Mouse (Mus musculus) limb, embryonic 12.5 days (tissue): Measurements from ENCODE around the gene BC004004. TPM values are rescaled to one million over a fixed set of nuclear protein-coding genes. Genes with fewer than 3 reads are reported as not detected.
"Not testable (repeated sequence)": the region's sequence is repeated elsewhere in the genome, so short reads cannot be mapped to it uniquely, and the experiment has no call there.

Experiments
- ATAC-seq: fragments of 200-750 bp; cut with Nextera tagmentation; 2 replicates; pipeline ENCODE4 v1.8.0; 2017; ENCODE audit warnings: low read depth, moderate TSS enrichment; ENCODE audit not compliant: insufficient number of reproducible peaks, insufficient read depth, low FRiP score, low TSS enrichment
- H3K27ac ChIP-seq: fragments of 300-500 bp; sonication (generic); 2 replicates; pipeline ENCODE4 v1.5.1; 2016; ENCODE audit warnings: mild to moderate bottlenecking, moderate library complexity
- H3K27me3 ChIP-seq: fragments of 300-500 bp; sonication (generic); 2 replicates; pipeline ENCODE4 v1.6.1; 2016; ENCODE audit warnings: mild to moderate bottlenecking, moderate library complexity
- H3K36me3 ChIP-seq: fragments of 300-500 bp; sonication (generic); 2 replicates; pipeline ENCODE4 v1.6.1; 2016; ENCODE audit warnings: mild to moderate bottlenecking, moderate library complexity
- H3K4me1 ChIP-seq: fragments of 300-500 bp; sonication (generic); replicated peaks from 2 replicates; pipeline ENCODE4 v1.6.1; 2016
- H3K4me2 ChIP-seq: fragments of 300-500 bp; sonication (generic); 2 replicates; pipeline ENCODE4 v1.6.1; 2016; ENCODE audit warnings: mild to moderate bottlenecking, moderate library complexity
- H3K4me3 ChIP-seq: fragments of 300-500 bp; sonication (generic); replicated peaks from 2 replicates; pipeline ENCODE4 v1.5.1; 2016; ENCODE audit warnings: mild to moderate bottlenecking
- H3K9ac ChIP-seq: fragments of 300-500 bp; sonication (generic); replicated peaks from 2 replicates; pipeline ENCODE4 v1.6.1; 2016; ENCODE audit warnings: mild to moderate bottlenecking, moderate library complexity
- H3K9me3 ChIP-seq: fragments of 300-500 bp; sonication (generic); 2 replicates; pipeline ENCODE4 v1.6.1; 2016; ENCODE audit warnings: mild to moderate bottlenecking, moderate library complexity
- WGBS: fragments of 180-500 bp; shearing (Covaris S2); methylation state at CpG from one replicate; pipeline ENCODE4 v1.1.7; 2016; 5-methylcytosine and 5-hydroxymethylcytosine counted together
- polyA plus RNA-seq: library from polyadenylated mRNA; unstranded; fragments of >200 nt; fragmentation: Nextera tagmentation; extraction: Ambion mirVana; gene quantifications from 2 replicates; pipeline ENCODE4 v1.2.1, GENCODE M21; 2016

Gene BC004004
- polyA plus RNA-seq, 1 experiment from 2014 or later, result 52.8 TPM

DNA sequence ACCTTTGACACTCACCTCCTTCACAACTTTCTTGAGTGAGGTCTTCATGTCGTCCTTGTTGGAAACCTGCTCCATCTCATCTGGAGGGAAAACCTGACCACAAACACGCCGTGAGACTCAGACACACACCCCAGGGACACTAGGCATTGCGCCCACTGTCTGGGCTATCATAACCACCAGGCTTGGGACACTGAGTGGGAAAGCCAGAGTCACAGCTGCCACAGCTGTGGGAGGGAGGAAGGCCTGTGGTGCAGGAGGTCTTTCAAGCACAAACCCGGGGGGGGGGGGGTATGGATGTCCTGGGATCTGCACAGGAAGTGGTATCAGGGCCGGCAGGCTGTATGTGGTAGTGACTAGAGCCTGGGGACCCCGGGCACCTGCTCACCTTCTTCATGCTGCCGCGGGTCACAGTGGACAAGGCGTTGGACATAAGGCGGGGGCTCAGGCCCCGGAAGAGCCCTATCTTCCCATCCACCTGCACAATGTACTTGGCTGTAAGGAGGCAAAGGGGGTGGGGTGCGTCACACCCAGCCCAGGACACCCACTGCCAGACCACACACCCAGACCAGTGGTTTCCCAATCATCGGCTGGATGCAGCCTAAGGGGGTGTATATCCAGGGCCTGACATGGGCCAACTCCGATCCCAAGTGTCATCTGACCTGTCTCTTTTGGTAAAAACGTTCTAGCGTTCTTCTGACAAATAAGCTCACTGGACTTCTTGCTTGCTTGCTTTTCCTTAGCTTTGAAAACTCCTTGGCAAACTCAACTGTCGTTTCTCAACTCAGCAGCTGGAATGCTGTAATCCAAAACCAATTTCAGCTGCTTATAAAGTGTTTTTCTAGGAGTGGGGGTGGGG, 72.0 kb downstream of the BC004004 start:
- Histone ChIP-seq H3K27me3 (no peaks in the 10 kb centered on the region), H3K9ac (peak overlapping the region; percentile 37; the same call in 1 of the 2 replicates), H3K9me3 (no peaks in the 10 kb centered on the region), H3K36me3 (peaks cover 83% of the 10 kb centered on the region), H3K4me2 (peak overlapping the region; percentile 27), H3K4me3 (no peak overlapping the region), H3K4me1 (peaks cover 35% of the 10 kb centered on the region), H3K27ac (peak overlapping the region; percentile 90)
- ATAC-seq, result peak; percentile 29; the same call in 1 of the 2 replicates
- 79% methylated on average over 18 of the region's 18 CpGs for WGBS

DNA sequence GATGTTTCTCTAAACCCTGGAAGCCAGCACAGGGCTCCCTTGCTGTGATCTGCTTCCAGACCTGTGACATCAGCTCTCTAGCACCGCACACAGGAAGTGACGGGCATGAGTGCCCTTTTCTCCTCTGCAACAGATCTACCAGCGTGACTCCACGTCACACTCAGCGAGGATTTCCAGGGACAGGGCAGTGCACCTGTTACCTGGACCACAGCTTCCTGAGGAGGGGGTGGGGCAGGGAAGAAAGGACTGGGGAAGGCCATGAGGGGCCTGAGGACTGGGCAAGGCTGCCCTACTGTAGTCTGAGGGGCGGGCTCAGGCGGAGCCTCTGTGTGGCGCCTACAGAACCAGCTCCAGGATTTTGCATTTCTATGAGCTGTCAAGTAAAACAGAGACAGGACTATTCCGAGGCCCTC, 73.0 kb downstream of the BC004004 start:
- H3K4me1 ChIP-seq, result peaks cover 44% of the 10 kb centered on the region

GRCm38 (mm10) chr17:29342010-29342910, 73.7 kb downstream of the BC004004 start:
- H3K4me2 ChIP-seq, result peak overlapping the region; percentile 27; the same call in 1 of the 2 replicates
- H3K36me3 ChIP-seq, result peaks cover 67% of the 10 kb centered on the region
- no peaks in the 10 kb centered on the region for H3K9me3 ChIP-seq
- peak overlapping the region; percentile 28; the same call in 1 of the 2 replicates for H3K9ac ChIP-seq
- no peaks in the 10 kb centered on the region for H3K27me3 ChIP-seq
- peak overlapping the region; percentile 90 for H3K27ac ChIP-seq
- peaks cover 45% of the 10 kb centered on the region for H3K4me1 ChIP-seq
- peak; percentile 52 for ATAC-seq
- no peak overlapping the region for H3K4me3 ChIP-seq
- WGBS, result 40% methylated on average over 13 of the region's 13 CpGs

More for the DNA sequence above, 73.0 kb downstream of the BC004004 start:
- H3K27me3 ChIP-seq, result no peaks in the 10 kb centered on the region
- H3K9me3 ChIP-seq, result no peaks in the 10 kb centered on the region
- H3K27ac ChIP-seq, result peak overlapping the region; percentile 90
- 24% methylated on average over 9 of the region's 9 CpGs for WGBS
- no peak overlapping the region for H3K9ac ChIP-seq
- no peak overlapping the region for H3K4me3 ChIP-seq
- H3K4me2 ChIP-seq, result peak overlapping the region; percentile 27
- ATAC-seq, result peak; percentile 13
- H3K36me3 ChIP-seq, result peaks cover 74% of the 10 kb centered on the region

- Histone ChIP-seq H3K4me3 (no peak overlapping the region), H3K4me2 (no peak overlapping the region), H3K9me3 (no peaks in the 10 kb centered on the region), H3K27ac (no peak overlapping the region), H3K36me3 (peaks cover 57% of the 10 kb centered on the region), H3K9ac (no peak overlapping the region), H3K4me1 (peaks cover 47% of the 10 kb centered on the region), H3K27me3 (no peaks in the 10 kb centered on the region)
- WGBS, result 90% methylated on average over 5 of the region's 5 CpGs
- ATAC-seq, result no peak
Measured at GRCm38 (mm10) chr17:29343241-29343640, 74.7 kb downstream of the BC004004 start.

DNA sequence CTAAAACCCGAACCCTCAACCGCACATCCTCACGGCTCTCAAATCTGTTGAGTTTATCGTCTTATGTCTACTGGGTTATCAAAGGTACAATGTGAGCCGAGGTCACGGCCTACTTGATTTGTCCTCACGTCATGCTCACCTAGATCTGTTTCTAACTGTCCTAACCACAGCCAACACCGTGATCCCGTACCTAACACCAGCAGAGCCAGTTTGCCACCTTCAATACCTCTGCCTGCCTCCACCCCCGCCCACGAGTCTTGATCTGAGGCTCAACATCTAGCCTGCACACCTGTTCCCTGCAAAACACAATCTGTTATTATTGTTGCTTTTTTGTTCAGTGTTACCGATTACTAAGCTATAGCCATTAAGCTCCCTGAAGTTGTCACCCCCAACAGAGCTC, 76.7 kb downstream of the BC004004 start:
- WGBS, result 90% methylated on average over 12 of the region's 12 CpGs
- no peaks in the 10 kb centered on the region for H3K9me3 ChIP-seq
- H3K36me3 ChIP-seq, result peaks cover 37% of the 10 kb centered on the region
- no peak overlapping the region for H3K4me3 ChIP-seq
- H3K4me2 ChIP-seq, result 0 out of 2 replicates have a peak overlapping the region, but pooled peaks have one; percentile 73
- H3K4me1 ChIP-seq, result peaks cover 52% of the 10 kb centered on the region
- H3K27ac ChIP-seq, result no peak overlapping the region
- no peak for ATAC-seq
- H3K9ac ChIP-seq, result no peak overlapping the region
- no peaks in the 10 kb centered on the region for H3K27me3 ChIP-seq

DNA sequence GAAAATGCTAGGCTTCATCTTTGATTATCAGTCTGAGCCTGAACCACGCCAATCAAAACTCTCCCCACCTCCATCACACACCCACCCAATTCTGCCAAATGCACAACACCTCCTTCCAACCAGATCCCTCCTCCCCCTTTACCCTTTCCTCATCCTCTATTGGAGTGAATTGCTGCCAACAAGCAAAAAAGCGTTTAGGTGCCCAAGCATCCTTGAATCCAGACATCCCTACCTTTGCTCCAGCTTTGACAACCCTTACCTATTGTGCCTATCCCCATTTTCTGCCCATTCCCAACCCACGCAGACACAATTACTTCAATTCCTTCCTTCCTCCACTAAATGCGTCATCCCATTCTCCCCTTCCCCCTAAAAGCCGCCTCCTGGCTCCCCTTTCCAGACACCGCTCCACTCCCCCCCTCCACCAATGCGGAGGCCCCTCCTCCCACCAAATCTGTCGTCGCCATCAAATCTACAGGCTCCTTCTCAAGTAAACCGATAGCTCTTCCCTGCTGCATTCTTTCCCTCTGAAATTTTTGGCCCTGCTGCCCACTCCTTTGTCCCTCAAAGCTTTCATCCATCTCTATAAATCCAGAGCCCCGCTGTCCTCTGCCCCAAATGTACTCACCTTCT, 78.0 kb downstream of the BC004004 start:
- H3K4me1 ChIP-seq, result peaks cover 38% of the 10 kb centered on the region
- H3K36me3 ChIP-seq, result peaks cover 28% of the 10 kb centered on the region
- H3K27ac ChIP-seq, result peak overlapping the region; percentile 95
- no peak for ATAC-seq
- no peaks in the 10 kb centered on the region for H3K27me3 ChIP-seq
- H3K4me2 ChIP-seq, result peak overlapping the region; percentile 73
- WGBS, result 5% methylated on average over 11 of the region's 11 CpGs
- H3K4me3 ChIP-seq, result peak overlapping the region; percentile 96
- no peaks in the 10 kb centered on the region for H3K9me3 ChIP-seq
- H3K9ac ChIP-seq, result peak overlapping the region; percentile 92

GRCm38 (mm10) chr17:29347126-29347644, 78.6 kb downstream of the BC004004 start:
- Histone ChIP-seq H3K4me2 (peak overlapping the region; percentile 73), H3K4me3 (peak overlapping the region; percentile 96), H3K36me3 (peaks cover 25% of the 10 kb centered on the region), H3K27ac (peak overlapping the region; percentile 95), H3K9me3 (no peaks in the 10 kb centered on the region), H3K9ac (peak overlapping the region; percentile 92), H3K4me1 (peaks cover 33% of the 10 kb centered on the region), H3K27me3 (no peaks in the 10 kb centered on the region)
- peak; percentile 6; the same call in 1 of the 2 replicates for ATAC-seq
- 2% methylated on average over 45 of the region's 45 CpGs for WGBS

DNA sequence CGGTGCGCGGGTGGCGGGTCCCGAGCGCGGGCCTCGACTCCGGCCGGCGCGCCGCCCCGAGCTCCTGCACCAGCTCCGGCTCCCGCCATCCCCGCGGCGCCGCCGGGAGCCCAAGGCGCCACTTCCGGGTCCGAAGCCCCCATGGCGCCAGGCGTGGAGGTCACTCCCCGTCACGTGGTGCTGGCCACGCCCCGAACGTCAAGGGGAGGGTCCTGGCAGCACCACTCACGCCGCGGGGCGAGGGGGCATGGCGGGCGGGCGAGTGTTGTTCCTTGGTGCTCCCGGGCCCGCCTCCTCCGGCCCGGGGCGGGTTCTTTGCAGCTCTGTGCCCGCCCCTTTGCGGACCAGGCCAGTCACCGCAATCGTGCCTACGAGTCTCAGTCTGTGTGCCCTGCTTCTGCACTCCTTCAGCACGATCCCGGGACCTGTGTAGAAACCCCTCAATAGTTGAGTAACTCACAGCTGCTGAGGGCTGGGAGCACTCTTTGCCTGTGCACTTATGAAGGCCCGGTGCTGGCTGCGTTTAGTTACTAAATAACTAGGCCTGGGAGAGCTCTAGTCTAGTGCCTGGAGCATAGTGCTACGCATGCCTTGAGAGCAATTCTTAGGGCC, 79.2 kb downstream of the BC004004 start, which contains the start of gene Mtch1:
TSS of gene Mtch1 (minus strand) at position 290 of the 612 bp plus-strand sequence.
- Histone ChIP-seq H3K9ac (peak within 1 kb of the TSS; percentile 92), H3K4me2 (peak within 1 kb of the TSS; percentile 73), H3K4me3 (peak within 1 kb of the TSS; percentile 96), H3K27ac (peak within 1 kb of the TSS; percentile 95), H3K4me1 (peaks cover 27% of the 10 kb centered on the region), H3K9me3 (no peaks in the 10 kb centered on the region), H3K36me3 (peaks cover 19% of the 10 kb centered on the region), H3K27me3 (no peaks in the 10 kb centered on the region)
- WGBS, result under 1% methylated on average over 51 of the region's 53 CpGs
- peak; percentile 92 for ATAC-seq

DNA sequence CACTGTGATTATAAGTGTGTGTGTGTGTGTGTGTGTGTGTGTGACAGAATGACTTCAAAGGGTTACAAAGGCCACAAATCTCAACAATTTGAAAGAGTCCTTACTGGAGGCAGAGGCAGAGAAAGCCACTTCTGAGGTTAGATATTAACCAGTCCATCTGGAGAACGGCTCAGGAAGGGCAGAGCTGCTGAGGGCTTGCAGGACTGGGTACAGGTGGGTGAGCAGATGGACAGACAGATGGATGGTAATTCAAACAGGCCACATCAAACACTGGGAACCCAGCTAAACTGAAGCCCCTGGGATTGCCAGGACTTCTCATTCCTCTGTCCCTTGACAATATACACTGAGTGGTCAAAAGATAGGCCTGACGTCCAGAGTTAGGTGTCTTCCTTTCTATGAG, 80.4 kb downstream of the BC004004 start:
- Histone ChIP-seq H3K9ac (no peak overlapping the region), H3K27me3 (no peaks in the 10 kb centered on the region), H3K4me1 (peaks cover 22% of the 10 kb centered on the region), H3K36me3 (peaks cover 7% of the 10 kb centered on the region), H3K4me3 (no peak overlapping the region), H3K4me2 (no peak overlapping the region), H3K9me3 (no peaks in the 10 kb centered on the region), H3K27ac (no peak overlapping the region)
- 73% methylated on average over 2 of the region's 2 CpGs for WGBS
- no peak for ATAC-seq

- H3K4me2 ChIP-seq, H3K36me3 ChIP-seq, H3K27ac ChIP-seq, H3K4me3 ChIP-seq, H3K9me3 ChIP-seq, ATAC-seq, H3K27me3 ChIP-seq, H3K9ac ChIP-seq: not testable (repeated sequence)
- WGBS, result 78% methylated on average over 5 of the region's 5 CpGs
- peaks cover 26% of the 10 kb centered on the region for H3K4me1 ChIP-seq
Measured at GRCm38 (mm10) chr17:29351056-29351455, 82.5 kb downstream of the BC004004 start.
